Comparison of ENCODE assay signal across 27 mouse cellular contexts in the genomic region with DNA sequence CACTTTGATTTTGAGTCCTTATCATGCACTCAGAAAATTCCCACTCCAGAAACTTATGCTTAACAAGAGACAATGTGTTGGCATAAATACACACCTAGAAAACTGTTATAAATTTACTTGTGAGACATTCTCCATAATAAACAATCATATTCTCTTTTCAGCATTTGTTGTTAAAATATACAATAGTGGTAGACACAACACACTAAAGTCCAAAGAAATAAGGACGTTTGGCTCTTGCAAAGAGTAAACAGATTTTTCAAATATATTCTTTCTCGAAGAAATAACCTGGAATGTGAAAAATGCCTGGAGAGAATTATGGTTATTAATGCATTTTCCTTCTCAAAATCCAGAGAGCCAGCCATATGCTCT.
DNase-seq lines count a peak whose midpoint lies in the region; ATAC-seq and TF ChIP-seq lines count a peak whose summit lies in the region.
"Had no signal": no experiment of that assay in that cellular context is flagged by ENCODE, and none has a peak within 500 bp of the region (broad histone marks: within the 10 kb centered on the region; RNA-seq: fewer than 3 reads in every experiment).

No protein-coding gene starts in this region.

- H3K9ac ChIP-seq in forebrain, embryonic 12.5 days: no peak overlapping the region
- H3K9ac ChIP-seq in forebrain, embryonic 11.5 days (ENCODE audit: low read length): no peak overlapping the region
- no peak overlapping the region for H3K9ac ChIP-seq in embryonic facial prominence, embryonic 12.5 days
- no peak overlapping the region for H3K9ac ChIP-seq in forebrain, embryonic 15.5 days (replicated peaks)
- H3K9ac ChIP-seq: heart, embryonic 12.5 days; limb, embryonic 12.5 days; liver, embryonic 15.5 days; lung, embryonic 14.5 days; neural tube, embryonic 15.5 days had no signal

- 64% methylated on average over 2 of the region's 2 CpGs for WGBS in forebrain, embryonic 12.5 days
- WGBS in forebrain, embryonic 11.5 days: 72% methylated on average over 2 of the region's 2 CpGs
- 32% methylated on average over 2 of the region's 2 CpGs for WGBS in embryonic facial prominence, embryonic 12.5 days
- WGBS in forebrain, embryonic 15.5 days: 27% methylated on average over 2 of the region's 2 CpGs

- TF ChIP-seq CTCF in layer of hippocampus, adult 2 months (conservative IDR thresholded peaks at IDR 0.05): no peak
- no peak for TF ChIP-seq CTCF in left cerebral cortex, adult 2 months (IDR thresholded peaks at IDR 0.05)

- no peak overlapping the region for H3K4me3 ChIP-seq in forebrain, embryonic 12.5 days (replicated peaks)
- no peak overlapping the region for H3K4me3 ChIP-seq in forebrain, embryonic 11.5 days (ENCODE audit: low read depth, low read length)
- no peak overlapping the region for H3K4me3 ChIP-seq in layer of hippocampus, adult 2 months
- no peak overlapping the region for H3K4me3 ChIP-seq in embryonic facial prominence, embryonic 12.5 days
- H3K4me3 ChIP-seq in forebrain, embryonic 15.5 days: no peak overlapping the region
- no peak overlapping the region for H3K4me3 ChIP-seq in left cerebral cortex, adult 2 months
- H3K4me3 ChIP-seq: heart, adult 2 months; heart, embryonic 12.5 days; limb, embryonic 12.5 days; liver, embryonic 15.5 days; neural tube, embryonic 15.5 days had no signal

- H3K27ac ChIP-seq in forebrain, embryonic 12.5 days: 0 out of 2 replicates have a peak overlapping the region, but pooled peaks have one; percentile 61
- H3K27ac ChIP-seq in forebrain, embryonic 11.5 days (ENCODE audit: low read depth, low read length): no peak overlapping the region
- peak overlapping the region; percentile 57; the same call in 1 of the 2 replicates for H3K27ac ChIP-seq in layer of hippocampus, adult 2 months
- H3K27ac ChIP-seq in embryonic facial prominence, embryonic 12.5 days: peak overlapping the region; percentile 84
- H3K27ac ChIP-seq in forebrain, embryonic 15.5 days (replicated peaks): peak overlapping the region; percentile 80
- H3K27ac ChIP-seq in left cerebral cortex, adult 2 months: no peak overlapping the region
- H3K27ac ChIP-seq: heart, adult 2 months; liver, embryonic 15.5 days; neural tube, embryonic 15.5 days had no signal

- H3K9me3 ChIP-seq in forebrain, embryonic 12.5 days: no peaks in the 10 kb centered on the region
- no peaks in the 10 kb centered on the region for H3K9me3 ChIP-seq in forebrain, embryonic 11.5 days (ENCODE audit: control insufficient read depth, low read length)
- no peaks in the 10 kb centered on the region for H3K9me3 ChIP-seq in embryonic facial prominence, embryonic 12.5 days
- H3K9me3 ChIP-seq in forebrain, embryonic 15.5 days: no peaks in the 10 kb centered on the region
- H3K9me3 ChIP-seq: heart, embryonic 12.5 days; limb, embryonic 12.5 days; liver, embryonic 15.5 days; neural tube, embryonic 15.5 days had no signal

- ATAC-seq in forebrain, embryonic 12.5 days (ENCODE audit: low FRiP score): no peak
- ATAC-seq in forebrain, embryonic 11.5 days (replicated peaks; ENCODE audit: low FRiP score): no peak
- no peak for ATAC-seq in embryonic facial prominence, embryonic 12.5 days (ENCODE audit: insufficient number of reproducible peaks, insufficient read depth, low FRiP score, low TSS enrichment)
- ATAC-seq in forebrain, embryonic 15.5 days (replicated peaks): peak; percentile 60; the same call in 1 of the 2 replicates
- ATAC-seq: activated CD4-positive, CD25-positive, alpha-beta regulatory T cell, adult 4 months; intestine, postnatal 0 days had no signal

- DNase-seq in forebrain, embryonic 11.5 days (ENCODE audit: low spot score): no peak
- no peak for DNase-seq in layer of hippocampus, adult 2 months (ENCODE audit: low spot score in 2 of 2)
- DNase-seq in layer of hippocampus, adult 8-10 months (ENCODE audit: low spot score in 2 of 2): no peak
- no peak for DNase-seq in thymus, postnatal 10 days (ENCODE audit: low spot score in 2 of 2)
- DNase-seq in left cerebral cortex, adult 2 months (ENCODE audit: extremely low spot score in 1 of 2, low spot score in 2 of 2): no peak
- DNase-seq: adrenal gland, adult 2 months; adrenal gland, postnatal 36 days; cerebellum, adult 18-20 months; cerebellum, postnatal 14 days; heart, adult 2 months; kidney, adult 9 months; kidney, postnatal 10 days; lung, embryonic 14.5 days; lung, postnatal 14 days; right cerebral cortex, postnatal 25 days; spleen, adult 18-20 months; thymus, postnatal 4 days had no signal

- intact Hi-C loops in left cerebral cortex, adult 2 months (cut with DNase I): no loop called here

- no peaks in the 10 kb centered on the region for H3K36me3 ChIP-seq in forebrain, embryonic 12.5 days (replicated peaks)
- no peaks in the 10 kb centered on the region for H3K36me3 ChIP-seq in forebrain, embryonic 11.5 days (ENCODE audit: control insufficient read depth, insufficient read depth, low read length)
- no peaks in the 10 kb centered on the region for H3K36me3 ChIP-seq in embryonic facial prominence, embryonic 12.5 days
- H3K36me3 ChIP-seq in forebrain, embryonic 15.5 days: no peaks in the 10 kb centered on the region
- H3K36me3 ChIP-seq: heart, embryonic 12.5 days; limb, embryonic 12.5 days; liver, embryonic 15.5 days; neural tube, embryonic 15.5 days had no signal

- no peak overlapping the region for H3K4me2 ChIP-seq in forebrain, embryonic 12.5 days
- H3K4me2 ChIP-seq in forebrain, embryonic 11.5 days (ENCODE audit: low read depth, low read length, severe bottlenecking): no peak overlapping the region
- no peak overlapping the region for H3K4me2 ChIP-seq in embryonic facial prominence, embryonic 12.5 days (replicated peaks)
- no peak overlapping the region for H3K4me2 ChIP-seq in forebrain, embryonic 15.5 days (replicated peaks)
- H3K4me2 ChIP-seq: heart, embryonic 12.5 days; liver, embryonic 15.5 days; lung, embryonic 14.5 days; neural tube, embryonic 15.5 days had no signal

- peaks cover 10% of the 10 kb centered on the region for H3K4me1 ChIP-seq in forebrain, embryonic 12.5 days
- H3K4me1 ChIP-seq in forebrain, embryonic 11.5 days (replicated peaks; ENCODE audit: control insufficient read depth, insufficient read depth, low read length): peaks cover 2% of the 10 kb centered on the region; the same call in 1 of the 2 replicates
- H3K4me1 ChIP-seq in embryonic facial prominence, embryonic 12.5 days: peaks cover 13% of the 10 kb centered on the region; the same call in 1 of the 2 replicates
- peaks cover 14% of the 10 kb centered on the region for H3K4me1 ChIP-seq in forebrain, embryonic 15.5 days
- H3K4me1 ChIP-seq: heart, embryonic 12.5 days; liver, embryonic 15.5 days had no signal

- H3K27me3 ChIP-seq in forebrain, embryonic 12.5 days: no peaks in the 10 kb centered on the region
- no peaks in the 10 kb centered on the region for H3K27me3 ChIP-seq in forebrain, embryonic 11.5 days (ENCODE audit: control insufficient read depth, insufficient read depth, low read length)
- no peaks in the 10 kb centered on the region for H3K27me3 ChIP-seq in embryonic facial prominence, embryonic 12.5 days
- H3K27me3 ChIP-seq in forebrain, embryonic 15.5 days: no peaks in the 10 kb centered on the region
- H3K27me3 ChIP-seq: CH12.LX; heart, embryonic 12.5 days; limb, embryonic 12.5 days; liver, embryonic 15.5 days; neural tube, embryonic 15.5 days had no signal

Comparison
In these comparisons a context has a peak if more than half of its experiments do, and no peak if none do; other contexts are left out.
1. H3K27ac ChIP-seq: peak in forebrain, embryonic 12.5 days (single experiment), layer of hippocampus, adult 2 months (single experiment), embryonic facial prominence, embryonic 12.5 days (single experiment) and forebrain, embryonic 15.5 days (single experiment); none in forebrain, embryonic 11.5 days (single experiment) and left cerebral cortex, adult 2 months (single experiment).